8 mouse cellular contexts compared by ENCODE assay signal in genomic region chr17:56218377-56219191, GRCm38 (mm10). TPM values are rescaled to one million over a fixed set of nuclear protein-coding genes. Genes with fewer than 3 reads are reported as not detected.
DNase-seq lines count a peak whose midpoint lies in the region; ATAC-seq and TF ChIP-seq lines count a peak whose summit lies in the region.

Gene Dpp9 (minus strand): TSS chr17:56218905.

- H3K79me2 ChIP-seq in C2C12 (ENCODE audit: control insufficient read depth, insufficient read depth) (peaks cover 49% of the 10 kb centered on the region), myocyte (ENCODE audit: control insufficient read depth, insufficient read depth) (peaks cover 15% of the 10 kb centered on the region)
- H3K79me2 ChIP-seq in liver, adult 2 months (ENCODE audit: control insufficient read depth, insufficient read depth, low read length) = peaks cover 26% of the 10 kb centered on the region

- H3K4me3 ChIP-seq in C2C12 (ENCODE audit: insufficient read depth, poor library complexity, severe bottlenecking) (peak within 1 kb of the TSS; percentile 60), myocyte (peak within 1 kb of the TSS; percentile 68)
- peak within 1 kb of the TSS; percentile 89 for H3K4me3 ChIP-seq in erythroblast, embryonic 14.5 days (replicated peaks)
- peak within 1 kb of the TSS; percentile 90 for H3K4me3 ChIP-seq in heart, embryonic 11.5 days (ENCODE audit: low read depth, low read length)
- H3K4me3 ChIP-seq in kidney, embryonic 16.5 days (ENCODE audit: low read length) = peak within 1 kb of the TSS; percentile 87
- peak within 1 kb of the TSS; percentile 90 for H3K4me3 ChIP-seq in liver, adult 2 months (ENCODE audit: insufficient read depth, low read depth, low read length)

- peak; percentile 20; the same call in 1 of the 2 replicates for TF ChIP-seq POLR2A in brain, embryonic 14.5 days (IDR thresholded peaks at IDR 0.05; ENCODE audit: borderline replicate concordance, extremely low read depth, insufficient read depth, insufficient read length, poor library complexity, severe bottlenecking)
- peak; percentile 55 for TF ChIP-seq POLR2A in liver, adult 2 months (IDR thresholded peaks at IDR 0.05; ENCODE audit: extremely low read depth, insufficient read depth, low read length)
- TF ChIP-seq POLR2A in myocyte (IDR thresholded peaks at IDR 0.05; ENCODE audit: insufficient read length, low read depth) = peak; percentile 86

- H3K4me2 ChIP-seq in heart, embryonic 11.5 days = peak within 1 kb of the TSS; percentile 87
- peak within 1 kb of the TSS; percentile 67 for H3K4me2 ChIP-seq in kidney, embryonic 16.5 days (replicated peaks; ENCODE audit: low read depth, low read length)
- peak within 1 kb of the TSS; percentile 99 for H3K4me2 ChIP-seq in myocyte (ENCODE audit: low read depth)

- DNase-seq in brain, embryonic 14.5 days (ENCODE audit: low read depth) = peak; percentile 99
- peak; percentile 93 for DNase-seq in liver, adult 2 months (ENCODE audit: extremely low read depth, low read depth, low spot score)
- peak; percentile 91 for DNase-seq in splenic B cell, adult 2 months (ENCODE audit: low read depth, low spot score)

- peak within 1 kb of the TSS; percentile 86 for H3ac ChIP-seq in C2C12 (ENCODE audit: control insufficient read depth, insufficient read length, low read depth)
- peak within 1 kb of the TSS; percentile 85 for H3ac ChIP-seq in myocyte (ENCODE audit: control insufficient read depth, insufficient read length)

- peaks cover 33% of the 10 kb centered on the region for H3K4me1 ChIP-seq in erythroblast, embryonic 14.5 days (ENCODE audit: control insufficient read depth)
- H3K4me1 ChIP-seq in heart, embryonic 11.5 days (ENCODE audit: control insufficient read depth, insufficient read depth, low read length) = peaks cover 14% of the 10 kb centered on the region
- H3K4me1 ChIP-seq in kidney, embryonic 16.5 days (ENCODE audit: insufficient read depth, low read length) = peaks cover 27% of the 10 kb centered on the region
- peaks cover 22% of the 10 kb centered on the region for H3K4me1 ChIP-seq in liver, adult 2 months (ENCODE audit: control insufficient read depth, insufficient read depth, low read length)

- peak within 1 kb of the TSS; percentile 94 for H3K9ac ChIP-seq in heart, embryonic 11.5 days (ENCODE audit: low read depth, low read length)
- H3K9ac ChIP-seq in kidney, embryonic 16.5 days (replicated peaks; ENCODE audit: low read length) = peak within 1 kb of the TSS; percentile 92
- peak within 1 kb of the TSS; percentile 93 for H3K9ac ChIP-seq in liver, adult 2 months (ENCODE audit: low read depth, low read length)

- ATAC-seq in heart, embryonic 11.5 days (replicated peaks; ENCODE audit: insufficient number of reproducible peaks, low FRiP score, low TSS enrichment) = peak; percentile 98
- peak; percentile 100 for ATAC-seq in kidney, embryonic 16.5 days (ENCODE audit: low FRiP score, low TSS enrichment)

- H3K36me3 ChIP-seq in C2C12 (ENCODE audit: control insufficient read depth, insufficient read depth) = no peaks in the 10 kb centered on the region
- peaks cover 12% of the 10 kb centered on the region for H3K36me3 ChIP-seq in erythroblast, embryonic 14.5 days (ENCODE audit: control insufficient read depth)
- peaks cover 2% of the 10 kb centered on the region; the same call in 1 of the 2 replicates for H3K36me3 ChIP-seq in heart, embryonic 11.5 days (ENCODE audit: control insufficient read depth, insufficient read depth, low read length)
- 0 out of 2 replicates have a peak, but pooled peaks cover 2% of the 10 kb centered on the region for H3K36me3 ChIP-seq in kidney, embryonic 16.5 days (ENCODE audit: insufficient read depth, low read length)
- H3K36me3 ChIP-seq in liver, adult 2 months (ENCODE audit: control insufficient read depth, insufficient read depth, low read length) = no peaks in the 10 kb centered on the region
- no peaks in the 10 kb centered on the region for H3K36me3 ChIP-seq in myocyte (ENCODE audit: control insufficient read depth, insufficient read depth)
- H3K36me3 ChIP-seq in splenic B cell, adult 2 months (ENCODE audit: control insufficient read depth, insufficient read depth, low read length, poor library complexity, severe bottlenecking) = 0 out of 2 replicates have a peak, but pooled peaks cover 1% of the 10 kb centered on the region

- H3K9me3 ChIP-seq in erythroblast, embryonic 14.5 days (ENCODE audit: control insufficient read depth, low read length) = no peaks in the 10 kb centered on the region
- H3K9me3 ChIP-seq in heart, embryonic 11.5 days (replicated peaks; ENCODE audit: control insufficient read depth, low read length) = no peaks in the 10 kb centered on the region
- no peaks in the 10 kb centered on the region for H3K9me3 ChIP-seq in kidney, embryonic 16.5 days (ENCODE audit: low read length)

- peak within 1 kb of the TSS; percentile 46; the same call in 1 of the 2 replicates for H3K27ac ChIP-seq in heart, embryonic 11.5 days (ENCODE audit: low read depth, low read length)
- peak within 1 kb of the TSS; percentile 90 for H3K27ac ChIP-seq in kidney, embryonic 16.5 days (ENCODE audit: low read length)
- peak within 1 kb of the TSS; percentile 93 for H3K27ac ChIP-seq in liver, adult 2 months (replicated peaks; ENCODE audit: insufficient read depth, low read depth, low read length)

- peaks cover 13% of the 10 kb centered on the region for H3K79me3 ChIP-seq in C2C12 (ENCODE audit: low read depth)

- no peak for TF ChIP-seq CTCF in C2C12 (IDR thresholded peaks at IDR 0.05; ENCODE audit: control insufficient read depth, insufficient read depth, insufficient read length)
- TF ChIP-seq CTCF in brain, embryonic 14.5 days (IDR thresholded peaks at IDR 0.05; ENCODE audit: borderline replicate concordance, extremely low read depth, insufficient read depth, insufficient read length) = no peak
- TF ChIP-seq CTCF in liver, adult 2 months (IDR thresholded peaks at IDR 0.05; ENCODE audit: low read depth, low read length) = peak; percentile 17; the same call in 1 of the 2 replicates

- under 1% methylated on average over 45 of the region's 78 CpGs for WGBS in heart, embryonic 11.5 days (ENCODE audit: insufficient replicate concordance)
- WGBS in kidney, embryonic 16.5 days = under 1% methylated on average over 65 of the region's 78 CpGs
- WGBS in liver, adult 2 months = under 1% methylated on average over 78 of the region's 78 CpGs

- no peaks in the 10 kb centered on the region for H3K27me3 ChIP-seq in C2C12 (ENCODE audit: control insufficient read depth, insufficient read depth, insufficient read length)
- H3K27me3 ChIP-seq in erythroblast, embryonic 14.5 days (ENCODE audit: control insufficient read depth) = no peaks in the 10 kb centered on the region
- H3K27me3 ChIP-seq in heart, embryonic 11.5 days (ENCODE audit: control insufficient read depth, insufficient read depth, low read length) = no peaks in the 10 kb centered on the region
- no peaks in the 10 kb centered on the region for H3K27me3 ChIP-seq in kidney, embryonic 16.5 days (ENCODE audit: insufficient read depth, low read length)
- no peaks in the 10 kb centered on the region for H3K27me3 ChIP-seq in liver, adult 2 months (ENCODE audit: control insufficient read depth, insufficient read depth, low read length)
- no peaks in the 10 kb centered on the region for H3K27me3 ChIP-seq in myocyte (ENCODE audit: control insufficient read depth, insufficient read depth, insufficient read length)
- no peaks in the 10 kb centered on the region for H3K27me3 ChIP-seq in splenic B cell, adult 2 months (ENCODE audit: control insufficient read depth, insufficient read depth, low read length, poor library complexity, severe bottlenecking)

TF ChIP-seq in C2C12, 6 proteins besides CTCF, POLR2A, EP300 and RAD21:
- TF ChIP-seq MAX (IDR thresholded peaks at IDR 0.05) (peak; percentile 16), CEBPB (IDR thresholded peaks at IDR 0.05; ENCODE audit: low read depth) (peak; percentile 58), FOSL1 (IDR thresholded peaks at IDR 0.05; ENCODE audit: insufficient read depth, low read length, poor library complexity, severe bottlenecking) (no peak)

TF ChIP-seq in myocyte, 11 proteins besides CTCF, POLR2A, EP300 and RAD21:
- TF ChIP-seq TCF3 (IDR thresholded peaks at IDR 0.05; ENCODE audit: insufficient read length, low read depth) = no peak
- no peak for TF ChIP-seq CEBPB (IDR thresholded peaks at IDR 0.05; ENCODE audit: insufficient read depth, poor library complexity, severe bottlenecking)
- TF ChIP-seq SRF (IDR thresholded peaks at IDR 0.05; ENCODE audit: control insufficient read depth, insufficient read length, low read depth) = no peak
- TF ChIP-seq TCF12 (IDR thresholded peaks at IDR 0.05; ENCODE audit: insufficient read depth, poor library complexity, severe bottlenecking) = no peak
- TF ChIP-seq REST (IDR thresholded peaks at IDR 0.05; ENCODE audit: insufficient read depth, insufficient read length) = no peak
- no peak for TF ChIP-seq E2F4 (IDR thresholded peaks at IDR 0.05; ENCODE audit: insufficient read depth)
- TF ChIP-seq POLR2AphosphoS2 (IDR thresholded peaks at IDR 0.05; ENCODE audit: insufficient read length, low read depth) = peak; percentile 71
- peak in 1 of 3 experiments; percentile 53 for TF ChIP-seq MYOG (IDR thresholded peaks at IDR 0.05; ENCODE audit: control insufficient read depth in 1 of 3, insufficient read depth in 1 of 3, insufficient read length in 2 of 3, low read depth in 2 of 3)
- TF ChIP-seq MYOD1 (IDR thresholded peaks at IDR 0.05; ENCODE audit: control insufficient read depth in 1 of 3, insufficient read length in 2 of 3, low read depth in 2 of 3) = peak in 1 of 3 experiments; percentile 37
- TF ChIP-seq MAX (IDR thresholded peaks at IDR 0.05; ENCODE audit: low read depth) = no peak
- no peak for TF ChIP-seq USF1 (IDR thresholded peaks at IDR 0.05; ENCODE audit: low read depth)
TF ChIP-seq in myocyte: peak in this region for 3.

RNA-seq across cellular contexts. Expression of gene Dpp9, which starts in this region (rescaled TPM):
- 51.8 TPM for polyA plus RNA-seq in C2C12 (2012; fragmentation: generic; extraction: Trizol)
- polyA plus RNA-seq in brain, embryonic 14.5 days (2012; rRNA removed) = 53.3 and 54.4 TPM in 2 replicates
- 5.6 and 6.1 TPM in 2 replicates for polyA plus RNA-seq in erythroblast, embryonic 14.5 days (2012)
- polyA plus RNA-seq in heart, embryonic 11.5 days (2014; fragmentation: Nextera tagmentation; extraction: Ambion mirVana) = 21.4 and 23.2 TPM in 2 replicates
- 45.0 and 46.2 TPM in 2 replicates for polyA plus RNA-seq in kidney, embryonic 16.5 days (2015; fragmentation: Nextera tagmentation; extraction: Ambion mirVana)
- 10.7 and 20.1 TPM in 2 replicates for total RNA-seq in liver, adult 2 months (2014; rRNA removed)
- 55.4 and 60.3 TPM in 2 replicates for polyA plus RNA-seq in liver, adult 2 months (2012; rRNA removed)
- 37.1 TPM for polyA plus RNA-seq in myocyte (2012; fragmentation: generic; extraction: Trizol)

Comparison
In these comparisons a context has a peak if more than half of its experiments do, and no peak if none do; other contexts are left out.
1. Peak in every context shown above with its lines: DNase-seq, ATAC-seq, H3K4me3 ChIP-seq and H3K27ac ChIP-seq.
2. POLR2A ChIP-seq: peak in every context shown above with its lines; median percentile 86 in myocyte; 55 in liver, adult 2 months; 20 in brain, embryonic 14.5 days.